Mouse (Mus musculus): Measurements from ENCODE around the gene Gm14403. TPM values are rescaled to one million over a fixed set of nuclear protein-coding genes. Genes with fewer than 3 reads are reported as not detected.
"Not testable (repeated sequence)": the region's sequence is repeated elsewhere in the genome, so short reads cannot be mapped to it uniquely, and the experiment has no call there.

Gene Gm14403
- 10 to 100 TPM; 69.3 to 81.1 TPM for total RNA-seq (2021)
- long read RNA-seq, experiment 1, partial matches to known transcripts, result 3 of 23 reads
- long read RNA-seq, experiment 1, other reads (novel, unspliced or antisense), result 17 of 23 reads
- long read RNA-seq, experiment 2, partial matches to known transcripts, result 7 of 35 reads
- long read RNA-seq, experiment 2, other reads (novel, unspliced or antisense), result 26 of 35 reads

GRCm38 (mm10) chr2:177498067-177498466, at the start of gene Gm14403:
Gene Gm14403, plus strand, starts transcription at chr2:177498215.
- peak in 1 of 2 experiments; percentile 65 for DNase-seq (ENCODE audit: low spot score in 2 of 2)

GRCm38 (mm10) chr2:177464676-177465075, 33.3 kb upstream of the Gm14403 start, which contains the start of gene Zfp970:
Gene Zfp970, plus strand, starts transcription at chr2:177464733.
- DNase-seq (ENCODE audit: low spot score in 2 of 2), result peak in 1 of 2 experiments; percentile 43

- DNase-seq (ENCODE audit: low spot score in 2 of 2), result not testable (repeated sequence)
These were observed 29.8 kb upstream of the Gm14403 start for GRCm38 (mm10) chr2:177468222-177468621.

GRCm38 (mm10) chr2:177472261-177472660, 25.8 kb upstream of the Gm14403 start:
- DNase-seq (ENCODE audit: low spot score in 2 of 2), result not testable (repeated sequence)

- not testable (repeated sequence) for DNase-seq (ENCODE audit: low spot score in 2 of 2)
These were observed 16.0 kb upstream of the Gm14403 start for GRCm38 (mm10) chr2:177481971-177482370.

- not testable (repeated sequence) for DNase-seq (ENCODE audit: low spot score in 2 of 2)
These were observed 14.6 kb upstream of the Gm14403 start for GRCm38 (mm10) chr2:177483238-177483948.

- DNase-seq (ENCODE audit: low spot score in 2 of 2), result not testable (repeated sequence)
These were observed 1.2 kb downstream of the Gm14403 start for GRCm38 (mm10) chr2:177499182-177499581.

GRCm38 (mm10) chr2:177505211-177505719, 7.2 kb downstream of the Gm14403 start:
- DNase-seq (ENCODE audit: low spot score in 2 of 2), result not testable (repeated sequence)

- DNase-seq (ENCODE audit: low spot score in 2 of 2), result not testable (repeated sequence)
These were observed 13.4 kb downstream of the Gm14403 start for GRCm38 (mm10) chr2:177511381-177511780.

GRCm38 (mm10) chr2:177511972-177512371, 14.0 kb downstream of the Gm14403 start:
- DNase-seq (ENCODE audit: low spot score in 2 of 2), result not testable (repeated sequence)

GRCm38 (mm10) chr2:177513991-177514479, 16.0 kb downstream of the Gm14403 start:
- not testable (repeated sequence) for DNase-seq (ENCODE audit: low spot score in 2 of 2)

GRCm38 (mm10) chr2:177517746-177518145, 19.7 kb downstream of the Gm14403 start:
- not testable (repeated sequence) for DNase-seq (ENCODE audit: low spot score in 2 of 2)

GRCm38 (mm10) chr2:177518354-177518753, 20.3 kb downstream of the Gm14403 start:
- DNase-seq (ENCODE audit: low spot score in 2 of 2), result not testable (repeated sequence)

GRCm38 (mm10) chr2:177518960-177519359, 20.9 kb downstream of the Gm14403 start:
- DNase-seq (ENCODE audit: low spot score in 2 of 2), result not testable (repeated sequence)

GRCm38 (mm10) chr2:177520035-177520434, 22.0 kb downstream of the Gm14403 start:
- no peak for DNase-seq (ENCODE audit: low spot score in 2 of 2)

- DNase-seq (ENCODE audit: low spot score in 2 of 2), result no peak
These were observed 25.0 kb downstream of the Gm14403 start for GRCm38 (mm10) chr2:177523061-177523460.

GRCm38 (mm10) chr2:177523674-177524073, 25.7 kb downstream of the Gm14403 start:
- not testable (repeated sequence) for DNase-seq (ENCODE audit: low spot score in 2 of 2)

- not testable (repeated sequence) for DNase-seq (ENCODE audit: low spot score in 2 of 2)
These were observed 26.2 kb downstream of the Gm14403 start for GRCm38 (mm10) chr2:177524171-177524570.

GRCm38 (mm10) chr2:177535876-177536275, 37.9 kb downstream of the Gm14403 start:
- no peak for DNase-seq (ENCODE audit: low spot score in 2 of 2)

GRCm38 (mm10) chr2:177537141-177537540, 39.1 kb downstream of the Gm14403 start:
- DNase-seq (ENCODE audit: low spot score in 2 of 2), result not testable (repeated sequence)

GRCm38 (mm10) chr2:177537717-177538116, 39.7 kb downstream of the Gm14403 start:
- DNase-seq (ENCODE audit: low spot score in 2 of 2), result not testable (repeated sequence)

- not testable (repeated sequence) for DNase-seq (ENCODE audit: low spot score in 2 of 2)
These were observed 57.2 kb downstream of the Gm14403 start for GRCm38 (mm10) chr2:177555261-177555660.
